Mouse (Mus musculus): ENCODE results near the gene Mri1.

The Mri1 gene

GRCm38 (mm10) chr8:84200652-84201544, 56.2 kb downstream of the Mri1 start:
- no peak for TF ChIP-seq GATA4 (IDR thresholded peaks at IDR 0.05; ENCODE audit: insufficient replicate concordance, low read length)

DNA sequence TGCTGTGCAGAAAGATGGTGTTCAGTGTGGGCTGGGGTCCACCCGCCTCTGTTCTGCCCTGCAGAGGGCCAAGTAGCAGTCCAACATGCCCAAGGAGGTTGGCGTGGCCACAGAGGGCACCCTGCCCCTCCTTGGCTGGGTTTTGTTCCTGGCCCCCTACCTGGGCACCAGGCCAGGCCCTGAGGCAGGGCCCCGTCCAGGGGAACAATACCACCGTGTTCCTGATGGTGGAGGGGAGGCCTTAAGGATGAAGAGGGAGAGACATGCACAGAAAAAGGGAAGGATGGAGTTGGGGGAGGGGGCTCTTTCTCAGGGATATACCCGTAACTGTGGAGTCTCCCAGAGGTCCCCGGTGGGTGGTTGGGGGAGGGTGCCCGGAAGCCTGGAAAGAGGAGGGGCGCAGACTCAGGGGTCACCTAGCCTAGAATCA, 57.0 kb downstream of the Mri1 start:
- no peak for TF ChIP-seq GATA4 (IDR thresholded peaks at IDR 0.05; ENCODE audit: insufficient replicate concordance, low read length)

Data from liver, adult (tissue).